Mouse (Mus musculus) liver, embryonic 14.5 days (tissue): ENCODE results near the gene Nt5c2.

Experiments used
- CTCF ChIP-seq: IDR thresholded peaks from 2 replicates; pipeline ENCODE4 v1.5.1; 2016; ENCODE audit warnings: antibody characterized with exemption, low read depth, control low read depth
- EP300 ChIP-seq: IDR thresholded peaks from 2 replicates; pipeline ENCODE4 v1.6.1; 2016; ENCODE audit warnings: antibody characterized with exemption, low read depth

DNA sequence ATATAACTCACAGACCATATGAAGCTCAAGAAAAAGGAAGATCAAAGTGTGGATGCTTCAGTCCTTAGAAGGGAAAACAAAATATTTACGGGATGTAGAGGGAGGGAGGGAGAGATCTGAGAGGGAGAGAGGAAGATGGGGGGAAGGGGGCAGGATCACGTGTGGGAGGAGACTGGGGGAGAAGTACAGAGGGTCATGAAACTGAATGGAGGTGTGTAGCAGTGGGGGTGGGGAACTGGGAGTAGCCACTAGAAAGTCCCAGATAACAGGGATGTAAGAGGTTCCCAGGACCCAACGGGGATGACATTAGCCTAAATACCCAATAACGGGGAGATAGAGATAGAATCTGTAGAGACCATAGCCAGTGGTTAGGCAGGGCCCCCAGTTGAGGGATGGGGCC, 179.6 kb downstream of the Nt5c2 start:
- TF ChIP-seq CTCF (no peak), EP300 (no peak)
